Mouse (Mus musculus) CH12.LX (cell line): Measurements from ENCODE around the gene Sord. TPM values are rescaled to one million over a fixed set of nuclear protein-coding genes. Genes with fewer than 3 reads are reported as not detected.

Source experiments
- DNase-seq: peaks from one replicate; pipeline ENCODE4 v3.0.0-alpha.2; 2013; ENCODE audit errors: extremely low read depth
- H3K27ac ChIP-seq: 2 replicates; pipeline ENCODE4 v1.5.1; 2012; ENCODE audit warnings: low read depth, mild to moderate bottlenecking, control low read depth, moderate library complexity; ENCODE audit not compliant: insufficient read depth
- H3K27me3 ChIP-seq: replicated peaks from 2 replicates; pipeline ENCODE3; 2012; ENCODE audit warnings: inconsistent platforms
- H3K36me3 ChIP-seq, 2 experiments: replicated peaks in 1 of 2; 2 replicates each; pipeline versions ENCODE3 to v1.6.1; 2012; ENCODE audit warnings: inconsistent platforms in 1 of 2, low read length in 1 of 2, mild to moderate bottlenecking in 1 of 2, mixed read lengths in 1 of 2, moderate library complexity in 1 of 2; ENCODE audit not compliant: control insufficient read depth in 1 of 2, insufficient read depth in 1 of 2
- H3K4me1 ChIP-seq, 2 experiments: 2 replicates each; pipeline ENCODE4 v1.6.1; 2012; ENCODE audit warnings: inconsistent platforms in 1 of 2, moderate library complexity in 1 of 2; ENCODE audit not compliant: insufficient read depth in 2 of 2, control insufficient read depth in 1 of 2
- H3K4me2 ChIP-seq: 2 replicates; pipeline ENCODE4 v1.6.1; 2012; ENCODE audit warnings: low read depth, mild to moderate bottlenecking, control low read depth; ENCODE audit not compliant: poor library complexity, insufficient read depth, severe bottlenecking
- H3K4me3 ChIP-seq, 3 experiments: fragments of 150-350 bp in 1 of 3; sonication (generic) in 1 of 3; replicated peaks in 1 of 3; 2 replicates each; pipeline versions ENCODE3 to v1.5.1; 2011 to 2012; ENCODE audit warnings: low read depth in 2 of 3, low read length in 2 of 3, mild to moderate bottlenecking in 2 of 3, moderate library complexity in 2 of 3, control low read depth in 1 of 3, improper control_type of control experiment in 1 of 3, inconsistent platforms in 1 of 3, mixed read lengths in 1 of 3; ENCODE audit not compliant: poor library complexity in 1 of 3
- H3K79me2 ChIP-seq: replicated peaks from 2 replicates; pipeline ENCODE4 v1.6.1; 2012; ENCODE audit warnings: mild to moderate bottlenecking, moderate library complexity; ENCODE audit not compliant: control insufficient read depth, poor library complexity, insufficient read depth, severe bottlenecking; ENCODE audit errors: extremely low read depth
- H3K9ac ChIP-seq: 2 replicates; pipeline ENCODE4 v1.6.1; 2012; ENCODE audit warnings: low read depth, mild to moderate bottlenecking, control low read depth, moderate library complexity; ENCODE audit not compliant: insufficient read depth
- H3K9me3 ChIP-seq: replicated peaks from 2 replicates; pipeline ENCODE3; 2012; ENCODE audit warnings: low read length, inconsistent platforms, mixed read lengths
- BHLHE40 ChIP-seq: IDR thresholded peaks from 2 replicates; pipeline ENCODE4 v1.6.1; 2011; ENCODE audit warnings: mild to moderate bottlenecking, low read depth, low read length, improper control_type of control experiment
- CHD1 ChIP-seq: IDR thresholded peaks from 2 replicates; pipeline ENCODE4 v1.6.1; 2012; ENCODE audit warnings: low read depth, low read length, improper control_type of control experiment, inconsistent platforms
- CTCF ChIP-seq, 2 experiments: IDR thresholded peaks in 1 of 2; conservative IDR thresholded peaks in 1 of 2; 2 replicates each; pipeline ENCODE4 v1.5.1; 2011 to 2012; ENCODE audit warnings: low read depth in 2 of 2, low read length in 2 of 2, improper control_type of control experiment in 1 of 2, inconsistent platforms in 1 of 2, mild to moderate bottlenecking in 1 of 2, moderate library complexity in 1 of 2
- E2F4 ChIP-seq: IDR thresholded peaks from 2 replicates; pipeline ENCODE4 v1.6.1; 2011; ENCODE audit warnings: low read depth, low read length, improper control_type of control experiment; ENCODE audit not compliant: insufficient replicate concordance
- ELF1 ChIP-seq: IDR thresholded peaks from 2 replicates; pipeline ENCODE4 v1.6.1; 2014; ENCODE audit warnings: low read depth, mild to moderate bottlenecking, inconsistent platforms, low read length, improper control_type of control experiment
- ETS1 ChIP-seq: conservative IDR thresholded peaks from 2 replicates; pipeline ENCODE4 v1.6.1; 2012; ENCODE audit warnings: low read depth, mild to moderate bottlenecking, inconsistent platforms, low read length, improper control_type of control experiment, moderate library complexity
- MAFK ChIP-seq: IDR thresholded peaks from 2 replicates; pipeline ENCODE4 v1.6.1; 2011; ENCODE audit warnings: low read length, improper control_type of control experiment; ENCODE audit not compliant: insufficient replicate concordance
- NRF1 ChIP-seq: IDR thresholded peaks from 2 replicates; pipeline ENCODE4 v1.6.1; 2014; ENCODE audit warnings: low read depth, mild to moderate bottlenecking, inconsistent platforms, low read length, improper control_type of control experiment, moderate library complexity
- POLR2AphosphoS2 ChIP-seq: IDR thresholded peaks from 2 replicates; pipeline ENCODE4 v1.6.1; 2011; ENCODE audit warnings: low read depth, low read length, improper control_type of control experiment
- TCF12 ChIP-seq: IDR thresholded peaks from 2 replicates; pipeline ENCODE4 v1.6.1; 2014; ENCODE audit warnings: low read depth, mild to moderate bottlenecking, inconsistent platforms, low read length, improper control_type of control experiment
- ZC3H11A ChIP-seq: IDR thresholded peaks from 2 replicates; pipeline ENCODE4 v1.6.1; 2012; ENCODE audit warnings: low read depth, mild to moderate bottlenecking, inconsistent platforms, low read length, improper control_type of control experiment
- ZKSCAN1 ChIP-seq: IDR thresholded peaks from 2 replicates; pipeline ENCODE4 v1.6.1; 2012; ENCODE audit warnings: low read depth, inconsistent platforms, low read length, improper control_type of control experiment, borderline replicate concordance
- ZMIZ1 ChIP-seq: IDR thresholded peaks from 2 replicates; pipeline ENCODE4 v1.6.1; 2012; ENCODE audit warnings: low read depth, mild to moderate bottlenecking, inconsistent platforms, low read length, improper control_type of control experiment
- ZNF384 ChIP-seq: IDR thresholded peaks from 2 replicates; pipeline ENCODE4 v1.6.1; 2012; ENCODE audit warnings: low read depth, low read length, improper control_type of control experiment, inconsistent platforms
- dilution Hi-C: fragments of 300-500 bp; cut with MboI; formaldehyde crosslinking; loops from 2 replicates; pipeline ENCODE4 v1.14.3; 2020; ENCODE audit warnings: low sequenced_read_pairs; ENCODE audit not compliant: extremely low pct_unique_long_range_greater_than_20kb, extremely low pct_ligation_motif_present
- in situ Hi-C: fragments of 300-500 bp; cut with MboI; formaldehyde crosslinking; loops from 3 replicates; pipeline ENCODE4 v1.14.3; 2019; ENCODE audit warnings: low sequenced_read_pairs, low pct_ligation_motif_present, low pct_unique_long_range_greater_than_20kb, mixed read lengths
- polyA plus RNA-seq: library from polyadenylated mRNA; unstranded; fragments of >175 nt; gene quantifications from 2 replicates; pipeline ENCODE4 v1.2.1, GENCODE M21; 2012; ENCODE audit warnings: low read depth; ENCODE audit not compliant: insufficient read length
- total RNA-seq, 2 experiments: library from RNA; depleted of rRNA; stranded (reverse); fragments of 300-350 nt in 1 of 2; fragments of >200 nt in 1 of 2; gene quantifications; 2 replicates each; pipeline ENCODE4 v1.2.3; 2012 to 2014

The Sord gene
- total and polyA plus RNA-seq, 3 experiments = 18.2 to 29.9 (median 20.3) TPM

- H3K79me2 ChIP-seq = no peaks in the 10 kb centered on the region
- in situ Hi-C loops = no loop called here
- no peak overlapping the region for H3K4me3 ChIP-seq
- no peak overlapping the region for H3K9ac ChIP-seq
- H3K27ac ChIP-seq = no peak overlapping the region
- no peaks in the 10 kb centered on the region for H3K27me3 ChIP-seq
- TF ChIP-seq ZKSCAN1 (no peak), ELF1 (0 out of 2 replicates have a peak, but pooled peaks have one; percentile 20)
- H3K36me3 ChIP-seq = no peaks in the 10 kb centered on the region
- peak; percentile 16 for DNase-seq
- no peak overlapping the region for H3K4me2 ChIP-seq
- dilution Hi-C loops = no loop called here
- no peaks in the 10 kb centered on the region for H3K9me3 ChIP-seq
- H3K4me1 ChIP-seq = peaks cover 0 to 8% of the 10 kb centered on the region in 2 experiments; a peak in 2 of 4 replicates
Observed at GRCm38 (mm10) chr2:122222272-122222671, 12.3 kb upstream of the Sord start.

GRCm38 (mm10) chr2:122223654-122224053 lies 10.9 kb upstream of the Sord start:
- H3K79me2 ChIP-seq = no peaks in the 10 kb centered on the region
- no peak for TF ChIP-seq ZC3H11A
- TF ChIP-seq CHD1 = no peak
- no peak for TF ChIP-seq ZNF384
- no peak for TF ChIP-seq POLR2AphosphoS2
- dilution Hi-C loops (no loop called here), in situ Hi-C loops (no loop called here)
- no peaks in the 10 kb centered on the region for H3K36me3 ChIP-seq
- no peaks in the 10 kb centered on the region for H3K27me3 ChIP-seq
- no peak overlapping the region for H3K4me2 ChIP-seq
- no peak for DNase-seq
- no peak overlapping the region for H3K9ac ChIP-seq
- H3K27ac ChIP-seq = no peak overlapping the region
- no peak overlapping the region for H3K4me3 ChIP-seq
- no peaks in the 10 kb centered on the region for H3K9me3 ChIP-seq
- peaks cover 0 to 8% of the 10 kb centered on the region in 2 experiments; a peak in 2 of 4 replicates for H3K4me1 ChIP-seq

GRCm38 (mm10) chr2:122230395-122230794 lies 4.2 kb upstream of the Sord start:
- no peaks in the 10 kb centered on the region for H3K27me3 ChIP-seq
- in situ Hi-C loops = no loop called here
- H3K4me1 ChIP-seq = peaks cover 6 to 9% of the 10 kb centered on the region in 2 experiments; a peak in 3 of 4 replicates
- no peaks in the 10 kb centered on the region for H3K36me3 ChIP-seq
- dilution Hi-C loops = no loop called here
- no peaks in the 10 kb centered on the region for H3K79me2 ChIP-seq
- H3K4me3 ChIP-seq = no peak overlapping the region
- no peak for TF ChIP-seq CTCF (conservative IDR thresholded peaks at IDR 0.05 in 1 of 2, IDR thresholded peaks at IDR 0.05 in 1 of 2; ENCODE audit: low read depth in 2 of 2, low read length in 2 of 2)
- TF ChIP-seq TCF12 = no peak
- no peak for TF ChIP-seq BHLHE40
- TF ChIP-seq ETS1 = no peak
- TF ChIP-seq ZMIZ1 = no peak
- peak; percentile 82 for TF ChIP-seq MAFK
- no peak for TF ChIP-seq E2F4
- no peak for TF ChIP-seq NRF1
- H3K27ac ChIP-seq = no peak overlapping the region
- H3K9me3 ChIP-seq = no peaks in the 10 kb centered on the region
- no peak for DNase-seq
- H3K4me2 ChIP-seq = no peak overlapping the region
- H3K9ac ChIP-seq = no peak overlapping the region
